Mouse (Mus musculus) erythroblast, embryonic 14.5 days (primary cell): Measurements from ENCODE around the gene Crocc.

ENCODE experiments used
- GATA1 ChIP-seq: IDR thresholded peaks from 2 replicates; pipeline ENCODE4 v1.6.1; 2012; ENCODE audit warnings: low read length, inconsistent platforms, mixed read lengths
- TAL1 ChIP-seq: IDR thresholded peaks from 3 replicates; pipeline ENCODE4 v1.6.1; 2012; ENCODE audit warnings: low read length, inconsistent platforms, mixed read lengths

GRCm38 (mm10) chr4:140992215-140992614, 68.1 kb downstream of the Crocc start:
- TF ChIP-seq GATA1 (no peak), TAL1 (no peak)
